Mouse (Mus musculus): Measurements from ENCODE around the gene Gm15013. TPM values are rescaled to one million over a fixed set of nuclear protein-coding genes. Genes with fewer than 3 reads are reported as not detected.

The Gm15013 gene
- polyA plus RNA-seq, 1 experiment from 2014 or later: not detected

GRCm38 (mm10) chrX:139665829-139666228 is 48.5 kb downstream of the Gm15013 start:
- H3K4me2 ChIP-seq (ENCODE audit: low read length): no peak overlapping the region
- H3K9ac ChIP-seq (ENCODE audit: low read depth, low read length): no peak overlapping the region
- H3K4me3 ChIP-seq (ENCODE audit: low read depth, low read length): no peak overlapping the region
- H3K36me3 ChIP-seq (ENCODE audit: control insufficient read depth, insufficient read depth, low read length): no peaks in the 10 kb centered on the region
- no peaks in the 10 kb centered on the region; the same call in 1 of the 2 replicates for H3K27me3 ChIP-seq (ENCODE audit: control insufficient read depth, insufficient read depth, low read depth, low read length)
- ATAC-seq: no peak
- WGBS: 85% methylated on average over 2 of the region's 2 CpGs
- no peak overlapping the region for H3K27ac ChIP-seq (ENCODE audit: low read length)
- no peaks in the 10 kb centered on the region for H3K4me1 ChIP-seq (ENCODE audit: control insufficient read depth, insufficient read depth, low read length)
- H3K9me3 ChIP-seq (replicated peaks; ENCODE audit: control insufficient read depth, low read length, poor library complexity, severe bottlenecking): no peaks in the 10 kb centered on the region

Other genes starting within 250 kb of the Gm15013 start
- gene D330045A20Rik, start 234.1 kb downstream of the Gm15013 start, polyA plus RNA-seq (2015; fragmentation: Nextera tagmentation; extraction: Ambion mirVana): 2.1 and 2.2 TPM in 2 replicates
- 5.4 and 6.3 TPM in 2 replicates for gene Rnf128, start 151.2 kb downstream of the Gm15013 start, polyA plus RNA-seq (2015; fragmentation: Nextera tagmentation; extraction: Ambion mirVana)
- 0.31 and 0.39 TPM in 2 replicates for gene Tbc1d8b, start 29.5 kb downstream of the Gm15013 start, polyA plus RNA-seq (2015; fragmentation: Nextera tagmentation; extraction: Ambion mirVana)
- gene Ripply1, start 67.9 kb upstream of the Gm15013 start, polyA plus RNA-seq (2015; fragmentation: Nextera tagmentation; extraction: Ambion mirVana): 0.24 TPM in 1 of 2 replicates, not detected in the other
- gene Cldn2, start 86.3 kb upstream of the Gm15013 start, polyA plus RNA-seq (2015; fragmentation: Nextera tagmentation; extraction: Ambion mirVana): 0.72 and 0.85 TPM in 2 replicates
- 3.3 and 3.4 TPM in 2 replicates for gene Morc4, start 157.2 kb upstream of the Gm15013 start, polyA plus RNA-seq (2015; fragmentation: Nextera tagmentation; extraction: Ambion mirVana)

Data from midbrain, embryonic 16.5 days (tissue).